Mouse (Mus musculus): ENCODE measurements around the gene Rbm4b. TPM values are rescaled to one million over a fixed set of nuclear protein-coding genes. Genes with fewer than 3 reads are reported as not detected.
A peak's percentile ranks its signal among the peaks of the same experiment; 100 is the strongest.

Gene Rbm4b
- polyA plus RNA-seq, 1 experiment from 2014 or later = 112 TPM

DNA sequence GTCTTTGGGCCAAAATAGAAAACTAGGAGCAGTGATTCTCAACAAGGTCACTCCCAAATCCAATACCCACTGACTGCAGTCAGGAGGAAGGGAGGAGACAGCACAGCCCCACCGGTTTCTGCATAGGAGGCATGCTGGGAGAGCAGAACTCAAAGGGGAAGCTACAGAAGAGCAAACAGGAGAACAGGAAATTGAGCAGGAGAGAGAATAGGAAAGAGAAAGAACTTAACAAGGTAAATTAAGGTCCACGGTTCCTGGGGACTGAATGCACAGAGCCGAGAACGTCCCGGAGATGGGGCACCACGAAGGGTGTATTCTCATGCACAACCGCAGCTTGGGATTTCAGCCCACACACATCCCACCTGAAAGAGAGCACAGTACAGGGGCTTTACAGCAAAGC is 28.9 kb downstream of the Rbm4b start:
- ATAC-seq (ENCODE audit: insufficient number of reproducible peaks, insufficient read depth, low FRiP score, low TSS enrichment) = no peak
- Histone ChIP-seq H3K9me3 (no peaks in the 10 kb centered on the region), H3K36me3 (peaks cover 82% of the 10 kb centered on the region), H3K9ac (no peak overlapping the region), H3K4me1 (peaks cover 12% of the 10 kb centered on the region), H3K4me3 (no peak overlapping the region), H3K4me2 (replicated peaks) (no peak overlapping the region), H3K27me3 (no peaks in the 10 kb centered on the region), H3K27ac (no peak overlapping the region)
- WGBS = 92% methylated on average over 7 of the region's 7 CpGs

GRCm38 (mm10) chr19:4786313-4786712 is 30.0 kb downstream of the Rbm4b start:
- H3K27ac ChIP-seq = no peak overlapping the region
- H3K4me2 ChIP-seq (replicated peaks) = no peak overlapping the region
- H3K9me3 ChIP-seq = no peaks in the 10 kb centered on the region
- peaks cover 23% of the 10 kb centered on the region for H3K4me1 ChIP-seq
- H3K36me3 ChIP-seq = peaks cover 85% of the 10 kb centered on the region
- no peaks in the 10 kb centered on the region for H3K27me3 ChIP-seq
- H3K9ac ChIP-seq = no peak overlapping the region
- H3K4me3 ChIP-seq = no peak overlapping the region
- ATAC-seq (ENCODE audit: insufficient number of reproducible peaks, insufficient read depth, low FRiP score, low TSS enrichment) = no peak
- 90% methylated on average over 2 of the region's 2 CpGs for WGBS

DNA sequence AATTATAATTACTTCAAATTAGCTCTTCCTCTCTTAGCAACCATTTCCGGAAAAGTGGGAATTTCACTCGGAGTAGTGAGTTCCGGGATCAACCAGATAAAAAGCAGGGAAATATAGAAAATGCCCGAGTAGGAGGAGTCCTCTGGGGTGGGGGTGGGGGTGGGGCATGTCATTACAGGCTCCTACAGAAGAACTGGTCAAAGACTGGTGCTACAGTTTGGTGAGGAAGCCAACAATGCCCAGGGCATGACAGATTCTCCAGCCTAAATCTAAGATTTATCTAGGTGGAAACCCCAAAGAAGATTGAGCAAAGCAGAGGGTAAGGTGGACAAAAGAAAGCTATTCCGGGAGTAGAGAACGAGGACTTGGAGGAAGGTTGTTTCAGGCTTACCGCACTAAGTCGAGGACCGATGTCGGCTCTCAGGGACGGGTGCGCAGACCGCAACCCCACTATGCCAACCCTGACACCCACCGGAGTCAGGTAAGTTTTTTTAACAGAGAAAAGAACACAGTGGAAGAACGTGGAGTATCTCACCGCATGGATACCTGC is 37.1 kb downstream of the Rbm4b start:
- ATAC-seq (ENCODE audit: insufficient number of reproducible peaks, insufficient read depth, low FRiP score, low TSS enrichment) = peak; percentile 17; the same call in 1 of the 2 replicates
- H3K4me2 ChIP-seq (replicated peaks) = peak overlapping the region; percentile 76
- WGBS = under 1% methylated on average over 16 of the region's 16 CpGs
- H3K36me3 ChIP-seq = peaks cover 44% of the 10 kb centered on the region
- peak overlapping the region; percentile 72 for H3K27ac ChIP-seq
- H3K4me3 ChIP-seq = peak overlapping the region; percentile 72
- H3K27me3 ChIP-seq = no peaks in the 10 kb centered on the region
- H3K9ac ChIP-seq = peak overlapping the region; percentile 48
- peaks cover 34% of the 10 kb centered on the region for H3K4me1 ChIP-seq
- no peaks in the 10 kb centered on the region for H3K9me3 ChIP-seq

DNA sequence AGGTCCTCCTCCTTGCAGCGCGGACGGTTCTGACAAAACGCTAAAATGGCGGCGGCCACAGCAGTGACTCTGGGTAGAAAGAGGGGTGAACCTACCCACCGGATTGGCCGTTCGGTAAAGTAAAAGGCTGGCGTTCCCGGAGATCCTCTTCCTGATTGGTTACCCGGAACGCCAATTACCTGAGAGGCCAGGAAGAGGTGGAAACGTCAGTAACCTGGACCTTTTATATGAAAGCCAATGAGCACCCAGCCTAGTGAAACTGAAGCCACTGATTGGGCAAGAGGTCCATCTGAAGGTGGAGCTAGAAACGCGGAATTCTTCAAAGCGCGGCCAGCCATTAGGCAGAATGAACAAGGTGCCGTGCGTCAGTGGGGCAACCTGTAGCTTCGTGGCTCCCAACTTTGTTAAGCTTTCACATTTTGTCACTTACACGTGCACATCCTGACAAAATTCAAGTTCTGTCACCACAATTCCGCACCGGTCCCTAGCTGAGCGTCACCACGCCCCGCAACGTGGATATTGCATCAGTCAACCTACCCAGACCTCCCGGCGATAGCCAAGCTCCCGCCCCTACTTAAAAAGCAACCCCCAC is 37.6 kb downstream of the Rbm4b start, which contains the start of gene Rbm4:
Gene Rbm4 (minus strand): TSS at position 71 of the 592 bp plus-strand sequence.
- ATAC-seq (ENCODE audit: insufficient number of reproducible peaks, insufficient read depth, low FRiP score, low TSS enrichment) = peak; percentile 97
- under 1% methylated on average over 31 of the region's 31 CpGs for WGBS
- peak within 1 kb of the TSS; percentile 72 for H3K4me3 ChIP-seq
- peaks cover 34% of the 10 kb centered on the region for H3K4me1 ChIP-seq
- no peaks in the 10 kb centered on the region for H3K27me3 ChIP-seq
- H3K36me3 ChIP-seq = peaks cover 48% of the 10 kb centered on the region
- H3K9me3 ChIP-seq = no peaks in the 10 kb centered on the region
- peak within 1 kb of the TSS; percentile 72 for H3K27ac ChIP-seq
- peak within 1 kb of the TSS; percentile 48 for H3K9ac ChIP-seq
- H3K4me2 ChIP-seq (replicated peaks) = peak within 1 kb of the TSS; percentile 76

DNA sequence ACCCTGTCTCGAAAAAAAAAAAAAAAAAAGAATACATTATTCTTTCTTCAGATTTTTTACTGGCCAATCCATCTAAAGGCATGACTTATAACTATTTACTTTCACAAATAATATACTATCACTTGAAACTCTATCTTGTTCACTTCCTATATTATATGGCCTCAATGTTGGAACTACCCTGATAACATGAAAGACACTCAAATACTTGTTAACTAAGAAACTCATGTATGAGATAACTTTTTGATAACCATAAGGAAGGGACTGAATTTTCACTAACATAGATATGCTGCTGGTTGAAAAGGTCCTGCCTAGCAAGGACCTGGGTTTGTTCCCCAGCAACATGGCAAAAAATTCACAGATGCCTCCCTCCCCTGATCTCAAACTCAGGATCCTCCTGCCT is 39.6 kb downstream of the Rbm4b start:
- peaks cover 51% of the 10 kb centered on the region for H3K36me3 ChIP-seq
- ATAC-seq (ENCODE audit: insufficient number of reproducible peaks, insufficient read depth, low FRiP score, low TSS enrichment) = no peak

GRCm38 (mm10) chr19:4797846-4798245 is 41.5 kb downstream of the Rbm4b start:
- ATAC-seq (ENCODE audit: insufficient number of reproducible peaks, insufficient read depth, low FRiP score, low TSS enrichment) = no peak
- Histone ChIP-seq H3K9me3 (no peaks in the 10 kb centered on the region), H3K4me2 (replicated peaks) (no peak overlapping the region), H3K4me1 (peaks cover 8% of the 10 kb centered on the region), H3K27me3 (no peaks in the 10 kb centered on the region), H3K27ac (no peak overlapping the region), H3K9ac (no peak overlapping the region), H3K36me3 (peaks cover 58% of the 10 kb centered on the region), H3K4me3 (no peak overlapping the region)
- WGBS = 90% methylated on average over 2 of the region's 2 CpGs

More for the DNA sequence above, 39.6 kb downstream of the Rbm4b start:
- 88% methylated on average over 1 of the region's 1 CpGs for WGBS
- Histone ChIP-seq H3K4me2 (replicated peaks) (no peak overlapping the region), H3K4me3 (no peak overlapping the region), H3K9me3 (no peaks in the 10 kb centered on the region), H3K4me1 (peaks cover 20% of the 10 kb centered on the region), H3K9ac (no peak overlapping the region), H3K27ac (no peak overlapping the region), H3K27me3 (no peaks in the 10 kb centered on the region)

DNA sequence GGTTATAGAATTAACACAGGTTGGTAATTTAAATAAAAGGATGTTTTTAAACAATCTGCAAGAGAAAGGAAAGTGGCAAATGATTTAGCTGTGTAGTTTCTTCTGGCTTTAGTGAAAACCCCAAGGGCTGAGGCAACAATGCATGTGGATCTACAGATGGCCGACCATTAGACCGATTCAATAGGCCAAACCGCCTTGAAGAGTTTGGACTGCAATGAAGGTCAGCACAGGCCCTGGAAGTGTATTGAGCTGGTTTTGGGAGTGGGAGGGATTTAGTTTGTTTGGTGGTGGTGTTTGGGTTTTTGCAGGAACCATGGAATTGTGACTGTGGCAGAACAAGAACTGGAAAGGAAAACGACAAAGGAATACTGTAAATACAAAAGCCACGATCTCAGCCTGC is 42.8 kb downstream of the Rbm4b start:
- Histone ChIP-seq H3K36me3 (peaks cover 70% of the 10 kb centered on the region), H3K4me3 (no peak overlapping the region), H3K4me2 (replicated peaks) (no peak overlapping the region), H3K4me1 (peaks cover 8% of the 10 kb centered on the region), H3K27ac (no peak overlapping the region), H3K9me3 (no peaks in the 10 kb centered on the region), H3K27me3 (no peaks in the 10 kb centered on the region), H3K9ac (no peak overlapping the region)
- 94% methylated on average over 5 of the region's 5 CpGs for WGBS
- no peak for ATAC-seq (ENCODE audit: insufficient number of reproducible peaks, insufficient read depth, low FRiP score, low TSS enrichment)

GRCm38 (mm10) chr19:4802691-4803091 is 46.4 kb downstream of the Rbm4b start:
- no peak overlapping the region for H3K4me3 ChIP-seq
- 92% methylated on average over 7 of the region's 7 CpGs for WGBS
- H3K9me3 ChIP-seq = no peaks in the 10 kb centered on the region
- H3K27me3 ChIP-seq = no peaks in the 10 kb centered on the region
- H3K36me3 ChIP-seq = peaks cover 63% of the 10 kb centered on the region
- ATAC-seq (ENCODE audit: insufficient number of reproducible peaks, insufficient read depth, low FRiP score, low TSS enrichment) = 0 out of 2 replicates have a peak, but pooled peaks have one; percentile 47
- H3K4me1 ChIP-seq = peaks cover 5% of the 10 kb centered on the region; the same call in 1 of the 2 replicates
- no peak overlapping the region for H3K27ac ChIP-seq
- no peak overlapping the region for H3K9ac ChIP-seq
- no peak overlapping the region for H3K4me2 ChIP-seq (replicated peaks)

GRCm38 (mm10) chr19:4803283-4803682 is 47.0 kb downstream of the Rbm4b start:
- 84% methylated on average over 10 of the region's 10 CpGs for WGBS
- H3K9ac ChIP-seq = no peak overlapping the region
- H3K9me3 ChIP-seq = no peaks in the 10 kb centered on the region
- no peak overlapping the region for H3K27ac ChIP-seq
- H3K27me3 ChIP-seq = no peaks in the 10 kb centered on the region
- peaks cover 11% of the 10 kb centered on the region for H3K4me1 ChIP-seq
- H3K36me3 ChIP-seq = peaks cover 58% of the 10 kb centered on the region
- H3K4me3 ChIP-seq = no peak overlapping the region
- peak; percentile 56; the same call in 1 of the 2 replicates for ATAC-seq (ENCODE audit: insufficient number of reproducible peaks, insufficient read depth, low FRiP score, low TSS enrichment)
- no peak overlapping the region for H3K4me2 ChIP-seq (replicated peaks)

DNA sequence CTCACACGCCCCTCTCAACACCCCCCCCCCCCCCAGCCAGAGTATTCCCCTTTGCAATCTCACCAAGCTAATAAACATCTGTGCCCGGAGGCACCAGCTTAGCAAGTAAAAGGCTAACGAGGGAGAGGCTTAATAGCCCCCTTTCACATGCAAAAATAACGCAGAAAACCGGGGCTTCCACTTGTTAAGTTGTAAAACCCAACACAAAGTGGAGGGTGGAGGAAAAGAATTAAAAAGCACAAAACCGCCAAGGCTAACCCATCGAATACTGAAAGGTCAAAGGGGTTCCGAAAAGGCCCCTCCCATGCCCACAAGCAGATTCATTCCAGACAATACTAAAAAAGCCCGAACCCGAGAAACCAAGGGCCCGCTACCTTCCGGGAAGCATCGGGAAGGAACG is 54.0 kb downstream of the Rbm4b start:
- Histone ChIP-seq H3K27me3 (no peaks in the 10 kb centered on the region), H3K36me3 (no peaks in the 10 kb centered on the region), H3K4me1 (peaks cover 28% of the 10 kb centered on the region), H3K4me3 (peak overlapping the region; percentile 92), H3K9ac (peak overlapping the region; percentile 80), H3K9me3 (no peaks in the 10 kb centered on the region), H3K4me2 (replicated peaks) (peak overlapping the region; percentile 89), H3K27ac (no peak overlapping the region)
- no peak for ATAC-seq (ENCODE audit: insufficient number of reproducible peaks, insufficient read depth, low FRiP score, low TSS enrichment)
- WGBS = 0% methylated on average over 14 of the region's 14 CpGs

DNA sequence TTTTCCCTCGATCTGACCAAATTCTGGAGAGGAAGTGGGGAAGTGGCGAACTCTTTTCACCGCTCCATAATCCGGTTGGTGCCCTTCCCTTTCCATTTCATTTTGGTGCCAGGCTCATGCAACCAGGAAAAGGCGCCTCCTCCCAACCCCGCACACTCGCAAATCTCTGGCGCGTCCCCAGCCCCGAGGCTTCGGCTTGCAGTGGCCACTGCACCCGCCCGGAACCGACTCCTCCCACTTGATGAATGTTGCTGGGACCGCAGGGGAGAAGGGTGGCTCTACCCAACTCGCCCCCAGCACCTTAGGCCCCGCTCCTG is 54.4 kb downstream of the Rbm4b start:
- H3K27ac ChIP-seq = peak overlapping the region; percentile 94
- peak overlapping the region; percentile 80 for H3K9ac ChIP-seq
- H3K36me3 ChIP-seq = no peaks in the 10 kb centered on the region
- peak overlapping the region; percentile 89 for H3K4me2 ChIP-seq (replicated peaks)
- ATAC-seq (ENCODE audit: insufficient number of reproducible peaks, insufficient read depth, low FRiP score, low TSS enrichment) = no peak; the same call in 1 of the 2 replicates
- H3K4me3 ChIP-seq = peak overlapping the region; percentile 92
- H3K4me1 ChIP-seq = peaks cover 27% of the 10 kb centered on the region
- WGBS = under 1% methylated on average over 17 of the region's 17 CpGs
- no peaks in the 10 kb centered on the region for H3K9me3 ChIP-seq
- H3K27me3 ChIP-seq = no peaks in the 10 kb centered on the region

Data from embryonic facial prominence, embryonic 12.5 days (tissue).